Mouse (Mus musculus) midbrain, embryonic 16.5 days (tissue): ENCODE data around the gene U2surp. TPM values are rescaled to one million over a fixed set of nuclear protein-coding genes. Genes with fewer than 3 reads are reported as not detected.

Experiments used
- ATAC-seq: fragments of 200-750 bp; cut with Nextera tagmentation; 2 replicates; pipeline ENCODE4 v1.8.0; 2017; ENCODE audit warnings: moderate TSS enrichment
- H3K27ac ChIP-seq: fragments of 300-500 bp; sonication (generic); 2 replicates; pipeline ENCODE4 v1.5.1; 2014; ENCODE audit warnings: mild to moderate bottlenecking, low read length, mixed read lengths
- H3K27me3 ChIP-seq: fragments of 300-500 bp; sonication (generic); 2 replicates; pipeline ENCODE4 v1.6.1; 2014; ENCODE audit warnings: low read depth, low read length, mixed read lengths; ENCODE audit not compliant: control insufficient read depth, insufficient read depth
- H3K36me3 ChIP-seq: fragments of 300-500 bp; sonication (generic); 2 replicates; pipeline ENCODE4 v1.6.1; 2014; ENCODE audit warnings: mild to moderate bottlenecking, low read length, moderate library complexity, mixed read lengths; ENCODE audit not compliant: control insufficient read depth, insufficient read depth
- H3K4me1 ChIP-seq: fragments of 300-500 bp; sonication (generic); 2 replicates; pipeline ENCODE4 v1.6.1; 2014; ENCODE audit warnings: mild to moderate bottlenecking, low read length, mixed read lengths; ENCODE audit not compliant: control insufficient read depth, insufficient read depth
- H3K4me2 ChIP-seq: fragments of 300-500 bp; sonication (generic); 2 replicates; pipeline ENCODE4 v1.6.1; 2014; ENCODE audit warnings: mild to moderate bottlenecking, low read length, mixed read lengths
- H3K4me3 ChIP-seq: fragments of 300-500 bp; sonication (generic); 2 replicates; pipeline ENCODE4 v1.5.1; 2014; ENCODE audit warnings: low read depth, mild to moderate bottlenecking, low read length, moderate library complexity, mixed read lengths
- H3K9ac ChIP-seq: fragments of 300-500 bp; sonication (generic); 2 replicates; pipeline ENCODE4 v1.6.1; 2014; ENCODE audit warnings: low read depth, low read length, mixed read lengths
- H3K9me3 ChIP-seq: fragments of 300-500 bp; sonication (generic); replicated peaks from 2 replicates; pipeline ENCODE4 v1.6.1; 2014; ENCODE audit warnings: mild to moderate bottlenecking, low read length, mixed read lengths; ENCODE audit not compliant: control insufficient read depth, poor library complexity, severe bottlenecking
- WGBS: fragments of 180-500 bp; shearing (Covaris S2); extraction: QIAGEN DNeasy Blood & Tissue Kit; methylation state at CpG from one replicate; pipeline ENCODE4 v1.1.7; 2014; 5-methylcytosine and 5-hydroxymethylcytosine counted together
- polyA plus RNA-seq: library from polyadenylated mRNA; unstranded; fragments of >200 nt; fragmentation: Nextera tagmentation; extraction: Ambion mirVana; gene quantifications from 2 replicates; pipeline ENCODE4 v1.2.1, GENCODE M21; 2015

The U2surp gene
- polyA plus RNA-seq, 1 experiment from 2014 or later = 117 TPM

- peaks cover 4% of the 10 kb centered on the region; the same call in 1 of the 2 replicates for H3K4me1 ChIP-seq
- no peak overlapping the region for H3K9ac ChIP-seq
- H3K9me3 ChIP-seq = no peaks in the 10 kb centered on the region
- H3K4me2 ChIP-seq = no peak overlapping the region
- 94% methylated on average over 4 of the region's 4 CpGs for WGBS
- H3K27me3 ChIP-seq = no peaks in the 10 kb centered on the region; the same call in 1 of the 2 replicates
- H3K4me3 ChIP-seq = no peak overlapping the region
- H3K36me3 ChIP-seq = no peaks in the 10 kb centered on the region
- no peak for ATAC-seq
- H3K27ac ChIP-seq = no peak overlapping the region
Observed at GRCm38 (mm10) chr9:95412047-95412446, 99.7 kb downstream of the U2surp start.

DNA sequence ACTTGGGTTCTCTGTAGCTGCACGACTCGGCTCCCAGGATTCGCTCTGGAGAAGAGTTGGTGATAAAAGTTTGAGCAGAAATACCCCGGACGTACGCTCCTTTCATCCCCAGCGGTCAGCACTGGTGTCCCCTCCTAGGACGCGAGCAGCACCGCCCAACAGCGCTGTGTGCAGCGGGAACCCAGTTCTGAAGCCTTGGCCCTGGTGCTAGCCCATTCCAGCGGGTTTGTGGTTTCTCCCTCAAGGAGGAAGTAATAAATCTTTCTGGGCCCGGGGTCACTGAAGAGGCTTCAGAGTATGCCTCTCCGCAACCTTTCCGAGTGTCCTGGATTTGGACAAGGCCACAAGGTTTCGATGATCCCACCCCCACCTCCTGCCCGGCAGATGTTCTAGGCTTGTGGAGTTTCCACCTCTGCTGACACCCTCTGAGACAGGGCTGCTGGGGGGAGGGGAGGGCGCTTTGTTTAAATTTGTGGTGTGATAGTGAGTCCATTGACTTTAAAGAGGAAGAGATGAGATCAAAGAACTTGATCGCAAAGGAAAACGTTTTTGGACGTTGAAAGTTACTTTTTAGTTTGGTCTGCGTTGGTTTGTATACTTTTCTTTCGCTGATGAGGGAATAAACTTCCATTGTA lies 104.1 kb downstream of the U2surp start:
- peak; percentile 40 for ATAC-seq
- H3K9ac ChIP-seq = peak overlapping the region; percentile 83
- no peaks in the 10 kb centered on the region for H3K9me3 ChIP-seq
- peak overlapping the region; percentile 91 for H3K4me3 ChIP-seq
- no peaks in the 10 kb centered on the region; the same call in 1 of the 2 replicates for H3K27me3 ChIP-seq
- peak overlapping the region; percentile 90 for H3K27ac ChIP-seq
- H3K36me3 ChIP-seq = no peaks in the 10 kb centered on the region
- WGBS = under 1% methylated on average over 24 of the region's 24 CpGs
- peak overlapping the region; percentile 86 for H3K4me2 ChIP-seq
- H3K4me1 ChIP-seq = peaks cover 19% of the 10 kb centered on the region

Other genes with a start within 250 kb of the U2surp start
- gene Chst2, start 105.3 kb downstream of the U2surp start, polyA plus RNA-seq = 26.5 and 26.7 TPM in 2 replicates
- gene Paqr9, start 47.7 kb upstream of the U2surp start, polyA plus RNA-seq = 5.5 and 5.7 TPM in 2 replicates
- gene Pcolce2, start 125.6 kb upstream of the U2surp start, polyA plus RNA-seq = 1.7 and 2.3 TPM in 2 replicates
- gene Trpc1, start 238.4 kb upstream of the U2surp start, polyA plus RNA-seq = 8.3 TPM in 2 replicates